Mouse (Mus musculus) spleen, adult 18-20 months (tissue): Measurements from ENCODE around the gene Phyh.

Experiments
- DNase-seq, 2 experiments: peaks; one replicate each; pipeline ENCODE4 v3.0.0; 2022; ENCODE audit warnings: mixed read lengths in 2 of 2

Gene Phyh

DNA sequence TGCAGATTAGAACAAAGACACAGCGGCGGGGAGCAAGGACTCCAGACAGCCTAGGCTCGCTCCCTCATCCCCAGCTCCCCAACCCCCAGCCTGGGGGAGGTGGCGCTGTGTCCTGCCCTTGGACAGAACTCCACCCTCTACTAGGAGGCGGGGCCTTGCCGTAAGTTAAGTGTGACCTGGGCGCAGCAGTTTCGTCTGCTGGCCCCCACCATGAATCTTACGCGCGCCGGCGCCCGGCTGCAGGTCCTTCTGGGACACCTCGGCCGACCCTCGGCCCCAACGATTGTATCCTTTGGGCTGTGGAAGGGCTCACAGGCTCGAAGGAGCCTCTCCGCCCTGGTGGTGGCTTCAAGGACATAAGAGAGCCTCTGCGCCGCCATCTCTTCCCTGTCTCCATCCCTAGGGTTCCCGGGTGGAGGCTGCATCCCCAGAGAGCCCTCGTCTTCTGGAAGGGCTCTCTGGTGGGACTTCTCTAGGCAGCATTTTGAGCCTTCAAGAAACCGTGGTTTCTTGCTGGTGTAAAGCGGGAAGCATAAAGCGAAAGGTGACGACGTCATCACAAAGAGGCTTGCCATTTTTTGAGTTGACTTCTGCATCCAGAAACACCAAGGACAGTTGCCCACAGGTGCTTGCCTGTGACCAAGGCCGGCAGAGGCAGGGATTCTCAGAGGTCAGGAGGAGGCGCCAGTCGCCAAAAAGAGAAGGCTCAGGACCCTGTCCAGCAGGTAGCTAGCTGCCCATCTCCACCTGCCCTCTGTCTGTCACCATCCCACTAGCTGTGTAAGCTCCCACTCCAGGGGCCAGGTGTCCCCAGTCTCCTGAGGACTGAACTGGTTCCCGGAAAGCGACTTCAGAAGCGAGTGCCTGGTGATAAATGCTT lies at the start of gene Phyh:
Phyh (plus strand) TSS at position 160 of the 880 bp plus-strand sequence.
- DNase-seq, result peak; percentile 76 to 85

DNA sequence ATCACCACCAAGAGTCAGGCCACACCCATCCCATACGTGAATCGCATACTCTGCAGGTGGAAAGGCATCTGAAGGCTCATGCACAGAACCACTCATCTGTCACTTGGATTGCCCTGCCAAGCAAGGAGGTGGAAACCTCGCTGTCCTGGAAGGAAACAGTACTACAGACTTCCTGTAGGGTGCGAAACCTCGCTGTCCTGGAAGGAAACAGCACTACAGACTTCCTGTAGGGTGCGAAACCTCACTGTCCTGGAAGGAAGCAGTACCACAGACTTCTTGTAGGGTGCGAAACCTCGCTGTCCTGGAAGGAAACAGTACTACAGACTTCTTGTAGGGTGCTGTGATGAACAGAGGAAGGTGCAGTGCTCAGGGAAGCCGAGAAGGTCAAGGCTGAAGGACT lies 46.1 kb upstream of the Phyh start:
- DNase-seq, result no peak

DNA sequence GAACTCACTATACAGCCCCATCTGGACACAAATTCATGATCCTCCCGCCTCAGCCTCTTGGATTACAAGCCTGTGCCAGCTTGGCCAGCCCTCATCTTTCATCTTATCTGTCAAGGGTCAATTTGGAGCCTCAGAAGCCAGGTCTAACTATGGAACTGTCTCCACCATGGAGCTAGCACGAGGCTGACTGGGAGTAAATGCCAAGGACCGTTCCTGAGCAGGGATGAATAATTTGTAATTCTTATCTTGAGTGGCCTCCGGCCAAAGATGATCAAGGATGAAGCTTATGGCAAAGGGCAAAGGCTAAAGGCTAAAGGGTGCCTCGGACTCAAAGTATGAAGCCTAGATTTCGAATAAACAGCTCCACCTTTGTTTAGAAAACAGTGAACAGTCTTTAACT lies 45.5 kb upstream of the Phyh start:
- no peak for DNase-seq

DNA sequence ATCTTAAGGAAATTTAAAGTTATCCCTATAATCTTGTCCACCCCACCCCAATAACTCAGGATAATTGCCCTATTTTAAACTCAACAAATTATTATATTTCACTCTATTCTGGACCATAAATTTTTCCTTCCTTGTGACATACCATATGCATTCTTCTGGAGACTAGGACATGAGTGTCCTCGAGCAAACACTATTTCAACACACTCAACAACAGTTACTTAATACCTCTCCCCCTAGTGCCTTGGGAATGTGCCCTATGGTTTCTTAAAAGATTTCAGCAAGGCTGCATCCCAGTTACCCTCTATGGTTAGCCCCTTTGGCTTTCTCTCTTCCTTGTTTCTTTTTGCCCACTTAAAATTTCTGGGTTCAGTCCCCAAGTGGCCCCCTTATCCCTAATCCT lies 43.7 kb upstream of the Phyh start:
- no peak for DNase-seq

DNA sequence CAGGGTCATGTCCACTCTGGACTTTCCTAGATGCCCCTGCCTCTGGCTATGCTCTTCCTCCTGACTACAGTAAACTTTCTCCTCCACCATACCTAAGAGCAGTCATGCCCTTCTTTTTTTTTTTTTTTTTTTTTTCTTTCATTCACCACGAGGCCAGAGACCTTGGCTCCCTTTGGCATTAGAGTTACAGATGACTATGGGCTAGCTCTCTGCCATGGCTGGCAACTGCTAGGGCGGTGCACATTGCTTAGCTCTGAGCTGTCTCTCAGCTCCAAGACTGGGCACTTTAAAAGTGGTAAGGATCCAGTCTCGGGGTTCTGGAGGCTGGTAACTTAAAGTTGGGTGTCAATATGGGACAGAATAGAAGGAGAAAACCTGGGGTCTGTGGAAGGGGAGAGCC lies 42.7 kb upstream of the Phyh start:
- DNase-seq, result no peak

DNA sequence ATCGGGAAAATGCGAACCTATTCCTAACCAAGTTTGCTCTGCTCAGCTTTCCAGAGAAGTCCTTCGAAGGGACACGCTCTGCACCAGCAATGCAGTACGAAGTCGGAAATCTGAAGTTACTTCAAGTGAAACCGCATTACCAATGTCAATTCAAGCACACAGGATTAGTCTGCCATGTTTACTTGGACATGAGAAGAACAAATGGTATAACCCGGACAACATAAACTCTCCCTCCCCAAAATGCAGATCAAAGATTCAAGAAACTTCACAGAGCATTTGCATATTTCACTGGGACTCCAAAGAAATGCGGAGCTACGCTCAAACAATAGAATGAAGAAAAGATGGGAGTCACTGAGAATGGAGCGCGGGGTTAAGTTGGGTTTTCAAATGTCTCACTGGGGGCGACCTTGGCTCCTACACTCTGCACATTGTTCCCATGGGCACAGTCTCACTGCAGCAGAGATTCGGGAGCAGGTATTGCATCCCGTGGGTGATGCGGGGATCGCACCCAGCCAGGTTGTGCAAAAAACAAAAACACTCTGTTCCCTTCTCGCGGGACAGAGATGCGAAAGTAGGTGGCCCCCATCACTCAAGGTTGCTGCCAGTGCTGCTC lies 38.0 kb upstream of the Phyh start:
- DNase-seq, result peak; percentile 14 to 23

DNA sequence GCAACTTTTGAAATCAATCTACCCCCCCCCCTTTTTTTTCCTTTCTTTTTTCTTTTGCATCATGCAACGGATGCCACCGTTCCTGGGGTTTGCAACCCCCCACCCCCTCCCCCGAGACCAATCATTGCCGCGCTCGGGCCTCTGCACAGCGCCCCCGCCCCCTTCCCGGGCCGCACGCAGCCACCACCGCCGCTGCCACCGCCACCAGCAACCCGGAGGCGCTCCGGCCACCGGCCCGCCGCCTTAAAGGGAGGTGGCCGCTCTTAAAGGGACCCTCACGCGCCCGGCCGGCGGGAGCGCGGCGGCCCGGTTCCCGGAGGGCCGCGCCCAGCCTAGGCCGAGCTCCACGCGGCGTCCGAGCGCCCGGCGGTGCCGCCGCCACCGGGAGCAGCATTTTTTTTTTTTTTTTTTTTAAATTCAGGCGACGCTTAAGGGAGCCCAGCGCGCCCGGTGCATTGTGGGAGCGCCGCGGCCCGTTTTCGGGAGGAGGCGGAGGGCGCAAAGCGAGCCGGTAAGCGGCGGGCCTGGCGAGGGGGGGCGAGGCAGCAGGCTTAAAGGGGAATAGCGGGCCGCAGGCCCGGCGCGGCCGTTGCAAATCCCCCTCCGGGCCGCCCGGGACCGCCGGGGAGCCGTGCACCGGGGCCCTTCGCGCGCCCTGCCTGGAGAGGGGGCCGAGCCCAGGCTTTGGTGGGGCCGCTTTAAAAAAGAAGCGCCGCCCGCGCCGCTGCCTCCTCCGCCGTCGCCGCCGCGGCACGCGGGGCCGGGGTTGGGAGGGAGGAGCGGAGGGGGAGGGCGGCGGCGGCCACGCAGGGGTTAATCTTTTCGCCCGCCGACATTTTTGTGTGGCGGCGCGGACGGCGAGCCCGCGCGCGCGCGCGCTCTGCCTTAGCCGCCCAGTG lies 37.2 kb upstream of the Phyh start, which contains the start of gene Sephs1:
Sephs1 (plus strand) TSS at position 215 of the 899 bp plus-strand sequence.
- DNase-seq, result peak; percentile 74 to 83

DNA sequence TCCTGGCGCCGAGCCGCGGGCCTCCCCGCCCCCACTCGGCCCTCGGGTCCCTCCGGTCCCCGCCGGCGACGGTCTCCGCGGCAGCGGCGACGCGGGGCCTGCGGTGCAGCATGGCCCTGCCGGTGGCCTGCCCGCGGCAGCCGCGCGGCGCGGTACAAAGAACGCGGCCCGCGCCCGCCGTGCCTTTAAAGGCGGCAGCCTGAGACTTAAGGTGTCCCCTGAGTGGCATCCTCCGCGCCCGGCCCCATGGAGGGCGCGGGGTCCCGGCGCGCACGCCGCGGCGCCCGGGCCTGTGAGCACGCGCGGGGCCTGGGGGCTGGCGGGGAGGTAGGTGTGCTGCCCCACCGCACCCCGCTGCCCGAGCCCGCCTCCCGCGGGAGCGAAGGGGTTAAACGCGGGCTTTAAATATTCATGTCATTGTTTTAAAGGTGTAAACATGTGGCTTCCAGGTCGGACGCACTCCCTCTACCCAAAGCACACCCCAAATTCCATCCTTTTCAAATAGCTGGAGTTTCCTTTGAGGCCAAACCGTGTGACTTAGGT lies 36.5 kb upstream of the Phyh start:
- peak in 1 of 2 experiments; percentile 73 for DNase-seq

DNA sequence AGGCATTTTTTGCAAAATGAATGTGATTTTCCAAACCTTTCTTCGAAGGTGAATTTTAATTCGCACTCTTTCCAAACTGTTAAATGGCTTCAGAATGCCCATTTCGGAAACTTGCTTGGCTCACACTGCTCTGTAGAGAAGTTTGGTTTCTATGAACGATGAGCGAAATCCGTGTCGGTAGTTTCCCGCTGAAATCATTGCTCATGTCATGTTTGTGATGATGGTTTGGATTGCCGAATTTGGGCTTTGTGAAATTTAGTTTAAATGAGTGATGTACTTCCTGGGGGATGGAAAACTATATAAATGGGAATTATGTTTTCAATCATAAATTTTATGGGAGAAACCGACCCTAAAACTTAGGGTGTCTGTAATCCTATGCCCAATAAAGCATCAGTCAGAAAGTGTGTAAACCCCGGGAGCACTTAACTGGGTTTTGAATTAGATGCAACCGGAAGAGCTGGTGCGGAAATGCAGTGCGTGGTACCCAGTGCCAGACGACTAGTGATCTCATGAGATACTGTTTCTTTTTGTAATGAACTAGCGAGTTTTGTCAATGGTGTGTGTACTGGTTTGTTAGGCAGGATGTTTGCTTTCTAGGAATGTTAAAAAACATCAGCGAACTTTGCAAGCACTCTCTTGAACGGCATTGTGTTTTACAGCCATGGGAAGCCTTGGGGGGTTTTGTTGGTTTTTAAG lies 35.7 kb upstream of the Phyh start:
- no peak for DNase-seq

DNA sequence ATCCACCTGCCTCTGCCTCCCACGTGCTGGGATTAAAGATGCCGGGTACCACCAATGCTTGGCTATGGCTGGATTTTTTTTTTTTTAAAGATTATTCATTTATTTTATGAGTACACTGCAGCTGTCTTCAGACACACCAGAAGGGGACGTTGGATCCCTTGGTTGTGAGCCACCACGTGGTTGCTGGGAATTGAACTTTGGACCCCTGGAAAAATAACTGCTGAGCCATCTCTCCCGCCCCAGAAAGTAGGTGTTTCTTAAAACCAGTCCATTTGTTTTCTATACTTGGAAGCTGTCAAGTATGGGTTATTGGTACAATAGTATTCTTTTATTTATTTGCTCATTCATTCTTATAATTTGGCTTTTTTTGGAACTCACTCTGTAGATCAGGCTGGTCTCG lies 31.9 kb upstream of the Phyh start:
- DNase-seq, result no peak

DNA sequence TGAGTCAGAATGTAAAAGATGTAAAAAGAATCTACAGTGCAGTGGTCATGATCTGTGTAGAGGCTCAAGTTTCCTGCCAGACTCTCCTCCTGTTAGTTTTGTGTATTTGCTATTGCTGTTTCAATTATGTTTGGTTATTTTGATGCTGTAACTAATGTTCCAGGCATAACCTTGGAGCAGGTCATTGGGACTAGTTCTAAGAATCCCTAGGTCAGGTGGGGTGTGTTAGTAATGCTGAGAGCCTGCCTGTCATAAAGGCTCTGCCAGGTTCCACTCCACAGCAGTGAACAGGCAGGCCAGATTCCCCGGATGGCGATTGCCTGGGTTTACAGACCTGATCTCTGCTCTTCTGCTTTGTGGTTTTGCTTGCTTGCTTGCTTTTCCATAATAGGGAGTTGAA lies 23.2 kb upstream of the Phyh start:
- no peak for DNase-seq

DNA sequence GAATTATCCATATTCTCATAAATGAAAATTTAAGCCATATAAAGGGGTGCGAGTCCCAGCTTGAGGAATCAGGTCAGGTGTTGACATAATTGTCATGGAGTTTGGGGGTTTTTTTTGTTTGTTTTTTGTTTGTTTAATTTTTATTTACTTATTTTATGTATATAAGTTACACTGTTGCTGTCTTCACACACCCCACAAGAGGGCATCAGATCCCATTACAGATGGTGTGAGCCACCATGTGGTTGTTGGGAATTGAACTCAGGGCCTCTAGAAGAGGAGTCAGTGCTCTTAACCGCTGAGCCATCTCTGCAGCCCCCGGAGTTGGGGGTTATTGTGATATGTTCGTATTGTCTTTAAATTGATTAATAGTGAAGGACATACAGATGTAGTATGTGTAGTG lies 21.8 kb upstream of the Phyh start:
- no peak for DNase-seq

DNA sequence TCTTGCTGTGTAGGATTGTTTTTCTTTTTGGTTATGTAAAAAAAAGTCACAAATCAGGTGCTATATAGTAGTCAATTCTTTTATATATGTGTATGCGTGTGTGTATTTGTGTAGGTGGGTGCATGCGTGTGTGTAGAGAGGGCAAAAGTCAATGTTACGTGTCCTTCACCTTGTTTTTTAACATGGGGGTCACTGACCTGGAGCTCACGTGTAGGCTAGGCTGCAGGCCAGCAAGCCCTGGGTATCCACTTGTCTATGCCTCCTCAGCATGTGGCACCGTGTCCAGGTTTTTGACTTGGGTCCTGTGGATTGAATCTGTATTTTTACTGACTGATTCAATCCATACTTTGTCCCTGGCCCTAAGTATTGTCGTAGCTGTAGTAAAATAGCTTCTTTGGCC lies 18.2 kb upstream of the Phyh start:
- DNase-seq, result no peak

DNA sequence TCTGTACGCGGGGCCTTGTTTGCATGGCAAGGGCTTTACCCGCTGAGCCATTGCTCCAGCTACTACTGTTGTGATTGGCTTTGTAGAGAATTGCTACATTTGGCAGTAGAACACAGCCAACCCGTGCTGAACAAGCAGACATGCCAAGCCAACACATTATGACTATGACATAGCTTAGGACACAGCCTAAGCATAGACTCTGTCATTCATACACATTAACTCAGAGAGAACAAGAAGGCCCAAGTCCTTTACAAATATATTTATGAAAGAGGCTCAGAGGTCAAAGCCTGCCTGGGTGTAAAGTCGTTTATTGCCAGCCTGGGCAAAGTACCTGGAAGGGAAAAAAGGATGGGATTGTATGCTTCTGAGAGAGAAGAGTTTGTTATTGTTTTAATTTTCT lies 16.5 kb upstream of the Phyh start:
- no peak for DNase-seq

DNA sequence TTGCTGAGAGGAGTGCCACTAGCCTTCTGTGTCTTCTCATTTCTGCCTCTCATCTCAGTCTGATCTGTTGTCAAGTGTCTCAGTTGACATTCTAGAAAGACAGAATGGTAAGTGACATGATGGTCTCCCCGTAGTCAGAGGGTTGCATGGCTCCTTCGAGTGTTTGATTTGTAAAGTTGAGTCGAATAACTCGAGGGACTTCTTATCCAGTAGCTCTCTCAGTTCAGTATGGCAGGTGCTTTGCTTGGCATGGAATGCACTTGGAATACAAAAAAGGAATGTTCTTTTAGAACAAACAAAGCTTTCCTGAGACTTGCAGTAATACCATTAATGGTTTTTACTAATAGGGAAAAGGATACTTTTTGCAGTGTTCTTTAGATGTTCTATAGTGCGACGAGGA lies 11.7 kb upstream of the Phyh start:
- no peak for DNase-seq

DNA sequence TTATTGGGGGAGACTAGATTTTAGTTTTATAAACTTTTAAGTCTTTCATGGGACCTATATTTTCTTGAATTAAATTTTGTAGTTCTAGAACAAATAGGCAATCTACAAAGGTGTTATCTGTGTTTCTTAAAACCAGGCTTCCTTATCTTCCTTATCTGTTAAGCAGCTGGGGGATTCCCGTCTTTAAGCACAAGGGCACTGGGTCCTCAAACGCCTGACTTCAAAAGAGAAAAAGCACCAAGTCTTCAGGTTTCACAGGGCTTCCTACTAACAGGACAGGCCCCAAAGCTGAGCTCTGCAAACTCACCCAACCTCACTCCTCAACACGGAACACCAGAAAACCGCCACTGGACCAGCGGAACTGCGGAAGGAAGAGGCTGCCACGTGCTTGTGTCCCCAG lies 10.9 kb upstream of the Phyh start:
- no peak for DNase-seq

DNA sequence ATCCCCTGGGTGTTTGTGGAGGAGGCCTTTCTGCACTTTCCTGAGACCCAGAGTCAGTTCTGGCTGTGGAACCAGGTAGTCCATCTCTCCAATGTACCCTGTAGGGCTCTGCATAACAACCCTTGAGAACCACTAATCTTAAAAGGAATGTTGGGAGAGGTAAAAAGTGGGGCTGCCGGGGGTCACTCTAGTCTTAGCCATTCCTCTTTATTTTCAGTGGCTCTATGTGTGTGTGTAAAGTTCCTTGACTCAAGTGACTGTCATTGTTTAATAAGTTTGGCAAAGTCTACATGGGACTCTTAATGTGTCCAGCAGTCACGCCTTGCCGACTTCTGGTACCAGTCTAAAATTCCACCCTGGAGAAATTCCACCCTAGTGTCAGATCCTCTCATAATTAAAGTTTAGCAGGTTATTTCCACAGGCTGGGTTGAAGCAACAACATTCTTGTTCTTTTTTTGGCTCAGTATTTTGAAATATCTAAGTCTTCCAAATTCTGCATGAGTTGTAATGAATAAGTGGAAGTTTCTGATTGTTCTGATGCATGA lies 10.0 kb upstream of the Phyh start:
- no peak for DNase-seq

DNA sequence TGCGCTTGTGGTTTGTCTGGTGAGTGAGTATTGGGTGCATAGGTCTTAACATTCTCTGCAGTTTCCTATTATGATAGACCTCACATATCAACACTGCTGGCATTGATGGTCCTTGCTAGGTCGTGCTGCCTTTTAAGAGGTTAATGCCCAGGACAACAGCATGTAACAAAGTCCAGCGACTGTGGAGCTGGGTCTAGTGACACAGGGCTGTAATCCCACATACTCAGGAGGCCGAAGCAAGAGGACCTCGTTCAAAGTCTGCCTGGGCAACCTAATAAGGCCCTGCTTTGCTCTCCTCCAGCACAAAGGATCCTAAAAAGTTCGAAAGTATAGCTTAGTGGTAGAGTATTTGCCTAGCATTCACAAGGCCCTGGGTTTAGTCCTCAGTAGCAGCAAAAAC lies 8.9 kb upstream of the Phyh start:
- DNase-seq, result no peak

DNA sequence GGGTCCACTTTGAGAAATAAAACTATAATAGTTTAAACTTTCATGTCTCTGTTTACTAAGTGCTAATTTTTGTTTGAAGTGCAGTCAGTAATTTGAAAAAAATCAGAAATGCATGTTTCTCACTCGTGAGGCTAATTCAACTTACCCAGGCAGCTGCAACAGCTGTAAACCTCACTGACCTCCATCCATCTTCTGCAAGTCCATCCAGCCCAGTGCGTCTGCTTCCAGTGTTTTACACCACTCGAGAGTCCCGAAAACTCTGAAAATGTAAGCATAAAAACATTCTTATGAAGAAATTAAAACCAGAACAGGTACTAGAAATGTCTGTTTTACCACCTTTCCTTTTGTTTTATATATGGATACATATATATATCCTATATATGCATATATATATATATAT lies 8.3 kb upstream of the Phyh start:
- DNase-seq, result no peak

DNA sequence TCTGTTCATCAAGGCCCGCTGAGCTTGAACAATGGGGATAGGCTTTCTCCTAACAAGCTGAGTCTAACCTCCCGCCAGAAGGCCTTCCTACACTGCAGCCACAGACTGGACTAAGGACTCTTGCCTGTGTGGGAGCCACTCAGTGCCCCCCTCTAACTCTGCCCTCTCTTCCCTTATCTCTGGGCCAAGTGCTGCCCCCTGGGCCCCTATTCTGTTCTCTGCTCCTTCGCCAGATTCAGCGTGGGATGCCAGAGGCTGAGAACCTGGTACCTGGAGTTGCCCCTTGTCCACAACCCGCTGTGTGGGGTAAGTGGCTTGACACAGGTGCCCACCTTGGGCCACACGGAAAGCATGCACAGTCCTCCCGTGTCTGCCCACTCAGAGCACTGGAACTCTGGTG lies 4.9 kb upstream of the Phyh start:
- no peak for DNase-seq

DNA sequence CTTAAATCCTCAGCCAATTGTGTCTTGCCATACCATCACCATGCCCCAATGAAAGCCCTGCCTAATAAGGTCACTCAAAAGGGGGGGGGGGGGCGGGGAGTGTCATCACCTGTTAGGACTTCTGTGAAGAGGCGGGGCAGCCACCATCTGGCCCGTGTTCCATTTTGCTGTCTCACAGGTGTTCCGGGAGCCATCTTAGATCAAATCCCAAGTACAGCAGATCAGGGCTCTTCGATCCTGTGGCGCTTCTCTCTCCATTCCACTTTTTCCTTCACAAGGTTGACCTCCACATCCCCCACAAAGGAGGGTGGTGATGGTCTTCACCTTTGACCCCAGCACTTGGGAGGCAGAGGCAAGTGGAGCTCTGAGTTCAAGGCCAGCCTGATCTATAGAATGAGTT lies 2.8 kb upstream of the Phyh start:
- no peak for DNase-seq

DNA sequence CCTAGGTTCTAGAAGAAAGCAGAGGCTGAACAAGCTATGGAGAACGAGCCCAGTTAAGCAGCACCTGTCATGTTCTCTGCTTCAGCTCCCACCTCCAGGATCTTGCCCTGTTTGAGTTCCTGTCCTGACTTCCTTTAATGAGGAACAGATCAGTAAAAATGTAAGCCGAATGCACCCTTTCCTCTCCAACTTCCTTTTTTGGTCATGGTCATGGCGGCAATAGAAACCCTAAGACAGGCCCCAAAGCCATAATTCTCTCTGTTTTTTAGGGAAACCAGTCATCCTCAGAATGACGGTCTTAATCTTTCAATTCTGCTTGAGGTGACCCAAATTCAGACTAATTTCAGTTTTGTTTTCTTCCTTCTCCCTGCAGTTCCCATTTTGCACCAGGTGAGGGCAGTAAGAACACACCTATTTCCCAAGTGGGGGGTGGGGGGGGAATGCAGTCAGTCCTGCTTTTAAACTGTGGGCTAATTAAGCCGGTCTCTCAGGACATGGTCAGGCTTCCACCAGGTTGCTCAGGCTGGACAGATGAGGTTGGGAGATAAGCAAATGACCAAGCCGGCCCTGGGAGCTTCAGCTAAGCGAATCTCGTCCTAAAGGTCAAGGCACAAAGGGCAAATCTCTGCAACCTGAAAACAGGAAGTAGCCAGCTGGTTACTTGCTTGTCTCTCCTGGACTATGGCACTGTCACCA lies 1.3 kb upstream of the Phyh start:
- peak; percentile 33 to 65 for DNase-seq
